Mouse (Mus musculus): ENCODE data around the gene Kazn. TPM values are rescaled to one million over a fixed set of nuclear protein-coding genes. Genes with fewer than 3 reads are reported as not detected.

The Kazn gene
- total RNA-seq, 1 experiment from 2014 or later: 0.50 TPM

- ATAC-seq (replicated peaks; ENCODE audit: low read depth, poor library complexity, severe bottlenecking): no peak
Observed at GRCm38 (mm10) chr4:142209476-142209875, 29.7 kb downstream of the Kazn start.

- ATAC-seq (replicated peaks; ENCODE audit: low read depth, poor library complexity, severe bottlenecking): no peak
Observed at GRCm38 (mm10) chr4:142205693-142206092, 33.5 kb downstream of the Kazn start.

- peak; percentile 50; the same call in 1 of the 2 replicates for ATAC-seq (replicated peaks; ENCODE audit: low read depth, poor library complexity, severe bottlenecking)
Observed at GRCm38 (mm10) chr4:142196626-142197025, 42.6 kb downstream of the Kazn start.

DNA sequence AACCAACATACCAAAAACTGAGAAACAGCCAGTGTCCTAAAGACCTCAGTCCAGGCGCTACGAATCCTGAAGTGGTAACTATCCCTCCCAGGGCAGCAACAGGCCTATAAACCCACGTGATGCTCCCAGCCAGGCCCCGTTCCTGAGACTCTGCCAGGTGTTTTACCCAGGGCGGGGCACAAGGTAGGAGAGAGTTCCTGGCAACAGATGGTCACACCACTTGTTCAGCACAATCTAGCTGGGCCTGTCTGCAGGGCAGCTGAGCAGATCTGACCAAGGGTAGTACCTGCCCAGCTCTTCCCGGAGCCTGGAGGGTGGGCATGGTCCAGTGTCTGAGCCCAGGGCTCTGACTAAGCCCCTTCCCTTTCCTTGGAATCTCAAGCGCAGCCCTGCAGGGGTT lies 45.4 kb downstream of the Kazn start:
- ATAC-seq (replicated peaks; ENCODE audit: low read depth, poor library complexity, severe bottlenecking): no peak

DNA sequence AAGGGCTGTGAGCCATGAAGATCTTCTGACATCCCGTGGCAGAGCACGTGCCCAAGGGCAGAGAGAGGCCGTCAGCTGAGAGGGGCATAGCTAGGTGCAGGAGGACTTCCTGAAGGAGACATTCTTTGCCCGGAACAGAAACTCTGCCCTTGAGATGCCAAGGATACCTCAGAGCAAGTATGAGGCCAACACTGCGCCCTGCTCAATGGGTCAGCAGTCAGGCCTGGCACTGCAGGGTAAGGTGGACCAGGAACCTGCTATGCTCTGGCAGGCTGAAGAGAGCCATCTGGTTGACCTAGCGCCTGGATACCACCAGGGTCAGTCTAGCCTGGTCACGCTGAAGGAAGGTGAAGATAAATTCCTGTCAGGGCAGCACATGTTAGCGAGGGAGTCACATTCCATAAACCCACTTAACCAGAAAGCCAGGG lies 46.0 kb downstream of the Kazn start:
- no peak for ATAC-seq (replicated peaks; ENCODE audit: low read depth, poor library complexity, severe bottlenecking)

- ATAC-seq (replicated peaks; ENCODE audit: low read depth, poor library complexity, severe bottlenecking): no peak
Observed at GRCm38 (mm10) chr4:142189960-142190359, 49.2 kb downstream of the Kazn start.

GRCm38 (mm10) chr4:142188501-142188900 lies 50.7 kb downstream of the Kazn start:
- no peak for ATAC-seq (replicated peaks; ENCODE audit: low read depth, poor library complexity, severe bottlenecking)

DNA sequence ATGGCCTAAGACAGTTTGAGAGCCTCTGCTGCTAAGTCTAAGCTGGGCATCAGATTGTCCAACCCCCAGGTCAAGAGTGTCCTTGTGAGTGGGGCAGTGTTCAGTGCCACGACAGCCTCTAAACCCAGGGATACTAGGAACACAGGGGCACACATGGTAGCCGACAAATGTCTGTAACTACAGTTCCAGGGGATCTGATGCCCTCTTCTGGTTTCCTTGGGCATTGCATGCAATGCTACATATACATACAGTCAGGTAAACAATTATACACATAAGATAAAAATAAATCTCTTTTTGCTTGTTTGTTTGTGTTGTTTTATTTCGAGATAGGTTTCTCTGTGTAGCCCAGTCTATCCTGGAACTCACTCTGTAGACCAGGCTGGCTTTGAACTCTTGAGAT lies 53.0 kb downstream of the Kazn start:
- ATAC-seq (replicated peaks; ENCODE audit: low read depth, poor library complexity, severe bottlenecking): no peak

DNA sequence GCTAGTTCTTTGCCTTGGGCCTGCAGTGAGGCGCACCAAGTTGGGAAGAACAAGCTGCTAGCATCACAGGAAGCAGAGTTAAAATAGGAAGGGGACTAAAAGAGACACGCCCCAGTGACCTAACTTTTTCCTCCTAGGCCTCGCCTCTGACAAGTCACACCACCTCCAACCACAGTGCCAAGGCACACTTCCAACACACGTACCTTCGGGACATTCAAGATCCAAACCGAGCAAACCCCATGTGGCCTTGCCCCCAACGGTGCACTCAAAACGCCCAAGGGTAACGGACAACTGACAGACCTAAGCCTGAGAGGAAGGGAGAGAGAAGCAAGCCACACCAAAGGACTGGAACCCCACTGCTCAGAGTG lies 53.7 kb downstream of the Kazn start:
- no peak for ATAC-seq (replicated peaks; ENCODE audit: low read depth, poor library complexity, severe bottlenecking)

- no peak for ATAC-seq (replicated peaks; ENCODE audit: low read depth, poor library complexity, severe bottlenecking)
Observed at GRCm38 (mm10) chr4:142184852-142185532, 54.2 kb downstream of the Kazn start.

DNA sequence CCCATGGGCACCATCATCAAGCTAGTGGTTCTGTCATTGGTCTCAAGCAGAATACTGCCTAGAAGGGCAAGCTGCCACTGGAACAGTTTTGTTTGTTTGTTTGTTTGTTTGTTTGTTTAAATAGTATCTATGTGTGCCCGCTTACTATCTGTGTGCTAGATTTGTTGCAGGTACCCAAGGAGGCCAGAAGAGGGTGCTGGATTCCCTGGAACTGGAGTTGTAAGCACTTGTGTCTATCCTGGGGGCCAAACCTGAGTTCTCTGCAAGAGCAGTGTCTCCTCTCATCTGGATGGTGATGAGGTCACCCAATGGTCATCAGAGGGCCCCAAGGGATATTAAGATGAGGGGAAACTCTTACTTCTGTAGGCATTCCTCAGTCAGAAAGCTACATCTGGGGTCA lies 55.6 kb downstream of the Kazn start:
- ATAC-seq (replicated peaks; ENCODE audit: low read depth, poor library complexity, severe bottlenecking): no peak

GRCm38 (mm10) chr4:142183015-142183414 lies 56.2 kb downstream of the Kazn start:
- no peak for ATAC-seq (replicated peaks; ENCODE audit: low read depth, poor library complexity, severe bottlenecking)

- ATAC-seq (replicated peaks; ENCODE audit: low read depth, poor library complexity, severe bottlenecking): no peak
Observed at GRCm38 (mm10) chr4:142181646-142182045, 57.6 kb downstream of the Kazn start.

GRCm38 (mm10) chr4:142180874-142181273 lies 58.3 kb downstream of the Kazn start:
- ATAC-seq (replicated peaks; ENCODE audit: low read depth, poor library complexity, severe bottlenecking): no peak

GRCm38 (mm10) chr4:142180289-142180688 lies 58.9 kb downstream of the Kazn start:
- no peak for ATAC-seq (replicated peaks; ENCODE audit: low read depth, poor library complexity, severe bottlenecking)

DNA sequence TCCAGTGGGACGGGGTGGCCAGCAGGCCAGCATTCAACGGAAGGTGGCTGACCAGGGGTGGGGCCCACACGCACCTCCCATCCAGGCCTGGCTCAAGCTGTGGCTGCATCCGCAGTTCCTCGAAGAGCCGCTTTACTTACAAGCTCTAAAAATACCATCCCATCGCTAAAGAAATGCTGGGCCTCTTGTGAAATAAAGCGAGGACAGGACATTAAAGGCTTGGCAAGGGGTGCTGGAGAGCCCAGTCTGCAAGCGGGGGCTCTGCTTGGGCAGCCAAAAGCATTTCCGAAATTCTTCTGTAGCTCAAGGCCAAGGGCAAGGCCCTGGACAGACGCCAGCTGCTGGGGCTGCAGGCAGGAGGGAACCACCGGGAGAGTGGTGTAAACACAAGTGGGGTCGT lies 59.7 kb downstream of the Kazn start:
- ATAC-seq (replicated peaks; ENCODE audit: low read depth, poor library complexity, severe bottlenecking): no peak

- no peak for ATAC-seq (replicated peaks; ENCODE audit: low read depth, poor library complexity, severe bottlenecking)
Observed at GRCm38 (mm10) chr4:142176732-142177131, 62.5 kb downstream of the Kazn start.

DNA sequence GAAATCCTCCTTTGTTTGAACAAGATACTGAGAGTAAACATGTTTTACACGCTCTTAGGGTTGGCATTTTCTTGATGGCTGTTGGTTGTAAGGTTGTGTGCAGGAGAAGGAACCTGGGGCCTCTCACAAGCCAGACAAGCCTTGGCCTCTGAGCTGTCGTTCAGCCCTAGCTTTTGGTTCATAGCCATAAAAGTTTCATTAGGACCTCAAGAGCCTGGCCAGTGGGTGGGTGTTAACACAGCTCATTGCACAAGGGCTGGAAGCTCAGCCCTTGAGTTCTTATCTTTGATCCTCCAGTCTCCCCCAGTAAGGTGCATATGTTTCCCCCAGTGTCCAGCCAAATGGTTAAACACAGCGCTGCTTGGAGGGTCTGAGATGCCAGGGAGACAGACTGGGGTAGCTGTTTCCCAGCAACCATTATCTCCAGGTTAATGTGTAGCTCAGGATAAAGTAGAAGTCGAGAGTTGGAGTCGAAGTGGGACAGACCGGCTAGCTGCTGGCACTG lies 65.2 kb downstream of the Kazn start:
- ATAC-seq (replicated peaks; ENCODE audit: low read depth, poor library complexity, severe bottlenecking): no peak

DNA sequence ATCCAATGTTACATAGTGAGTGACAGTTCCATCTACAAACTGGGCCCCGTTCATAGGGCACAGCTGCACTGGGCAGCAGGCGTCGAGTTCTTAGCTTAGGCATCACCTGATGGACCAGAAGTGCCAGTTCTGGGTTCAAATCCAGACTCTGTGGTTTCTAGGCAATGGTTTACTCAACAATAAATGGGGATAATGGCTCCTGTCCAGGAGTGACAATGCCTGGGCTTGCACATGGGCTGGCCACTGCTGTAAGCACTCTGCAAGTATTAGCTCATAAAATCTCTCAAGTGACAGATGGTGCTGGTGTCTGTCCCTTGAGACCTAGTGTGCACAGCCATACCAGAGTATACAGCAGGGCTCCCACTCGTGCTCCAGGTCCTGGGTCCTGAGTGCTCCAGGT lies 66.3 kb downstream of the Kazn start:
- ATAC-seq (replicated peaks; ENCODE audit: low read depth, poor library complexity, severe bottlenecking): no peak

DNA sequence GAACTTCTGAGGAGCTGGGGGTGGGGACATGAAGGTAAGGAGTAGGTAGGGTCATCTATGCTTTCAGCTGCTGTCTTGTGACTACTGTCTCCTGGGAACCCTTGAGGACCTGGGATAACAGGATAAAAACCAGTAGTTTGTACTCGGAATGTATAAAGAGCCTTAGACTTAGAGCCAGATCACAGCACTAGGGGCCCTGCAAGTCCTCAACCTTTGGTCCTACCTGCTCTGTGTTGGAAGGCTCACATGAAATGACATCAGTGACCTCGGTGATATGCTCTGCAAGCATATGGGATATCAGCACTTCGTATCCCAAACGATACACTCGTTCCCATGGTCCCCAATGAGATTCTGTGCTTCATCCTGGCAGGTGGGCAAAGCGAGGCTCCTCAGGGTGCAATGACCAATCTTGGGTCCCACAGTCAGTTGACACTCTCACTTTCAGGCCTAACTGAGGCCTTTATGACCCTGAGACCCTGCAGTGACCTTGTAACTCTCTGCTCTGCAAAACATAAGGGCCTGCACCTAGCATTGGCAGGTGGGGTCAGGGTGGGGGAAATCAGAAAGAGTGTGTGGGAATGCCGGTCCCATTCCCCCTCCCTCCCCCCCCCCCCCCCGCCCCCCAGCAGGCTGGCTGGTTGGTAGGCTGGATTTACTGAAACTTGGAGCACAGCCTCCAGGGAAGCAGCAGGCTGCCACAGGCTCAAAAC lies 67.3 kb downstream of the Kazn start:
- ATAC-seq (replicated peaks; ENCODE audit: low read depth, poor library complexity, severe bottlenecking): no peak

GRCm38 (mm10) chr4:142170882-142171768 lies 68.1 kb downstream of the Kazn start:
- ATAC-seq (replicated peaks; ENCODE audit: low read depth, poor library complexity, severe bottlenecking): no peak

All from common myeloid progenitor, adult 5-6 weeks (primary cell).